Mouse (Mus musculus) mouse trophoblast stem cell (cell line): Measurements from ENCODE around the gene Eya2.

Experiments
- in situ Hi-C, 2 experiments: fragments of 300-500 bp; cut with MseI, MboI; formaldehyde crosslinking; loops; 2 replicates in 1 of 2; 3 replicates in 1 of 2; pipeline ENCODE4 v1.15.1; 2025

The Eya2 gene

GRCm38 (mm10) chr2:165716688-165717087 is 121.9 kb downstream of the Eya2 start:
- in situ Hi-C loops = no loop called here

- in situ Hi-C loops = no loop called here
Measured at GRCm38 (mm10) chr2:165717182-165718176, 122.6 kb downstream of the Eya2 start.

- in situ Hi-C loops = no loop called here
Measured at GRCm38 (mm10) chr2:165719382-165719781, 124.5 kb downstream of the Eya2 start.

GRCm38 (mm10) chr2:165721941-165722340 is 127.1 kb downstream of the Eya2 start:
- in situ Hi-C loops = no loop called here

- in situ Hi-C loops = no loop called here
Measured at GRCm38 (mm10) chr2:165732552-165733238, 137.9 kb downstream of the Eya2 start.

GRCm38 (mm10) chr2:165733701-165734100 is 138.9 kb downstream of the Eya2 start:
- in situ Hi-C loops = no loop called here

GRCm38 (mm10) chr2:165736297-165736696 is 141.5 kb downstream of the Eya2 start:
- in situ Hi-C loops = no loop called here

GRCm38 (mm10) chr2:165740381-165740780 is 145.5 kb downstream of the Eya2 start:
- in situ Hi-C loops = loop anchor here in 1 of 2 experiments (10.0 kb wide), 1 partner anchor 216 kb away; no protein-coding TSS in a partner anchor

- in situ Hi-C loops = loop anchor here in 1 of 2 experiments (10.0 kb wide), 1 partner anchor 216 kb away; no protein-coding TSS in a partner anchor
Measured at GRCm38 (mm10) chr2:165740982-165741381, 146.2 kb downstream of the Eya2 start.

- in situ Hi-C loops = loop anchor here in 1 of 2 experiments (10.0 kb wide), 1 partner anchor 217 kb away; no protein-coding TSS in a partner anchor
Measured at GRCm38 (mm10) chr2:165741526-165742050, 146.8 kb downstream of the Eya2 start.

GRCm38 (mm10) chr2:165742210-165742786 is 147.5 kb downstream of the Eya2 start:
- in situ Hi-C loops = loop anchor here in 1 of 2 experiments (10.0 kb wide), 1 partner anchor 217 kb away; no protein-coding TSS in a partner anchor

- in situ Hi-C loops = loop anchor here in 1 of 2 experiments (10.0 kb wide), 1 partner anchor 221 kb away; no protein-coding TSS in a partner anchor
Measured at GRCm38 (mm10) chr2:165745306-165746098, 150.7 kb downstream of the Eya2 start.

GRCm38 (mm10) chr2:165747975-165748374 is 153.1 kb downstream of the Eya2 start:
- in situ Hi-C loops = loop anchor here in 1 of 2 experiments (10.0 kb wide), 1 partner anchor 223 kb away; no protein-coding TSS in a partner anchor

- in situ Hi-C loops = loop anchor here in 1 of 2 experiments (10.0 kb wide), 1 partner anchor 224 kb away; no protein-coding TSS in a partner anchor
Measured at GRCm38 (mm10) chr2:165748426-165748825, 153.6 kb downstream of the Eya2 start.

- in situ Hi-C loops = loop anchor here in 1 of 2 experiments (10.0 kb wide), 1 partner anchor 216 kb away; no protein-coding TSS in a partner anchor
Measured at GRCm38 (mm10) chr2:165751068-165751467, 156.2 kb downstream of the Eya2 start.

- in situ Hi-C loops = loop anchor here in 1 of 2 experiments (10.0 kb wide), 1 partner anchor 218 kb away; no protein-coding TSS in a partner anchor
Measured at GRCm38 (mm10) chr2:165752704-165753103, 157.9 kb downstream of the Eya2 start.

- in situ Hi-C loops = loop anchor here in 1 of 2 experiments (10.0 kb wide), 1 partner anchor 223 kb away; no protein-coding TSS in a partner anchor
Measured at GRCm38 (mm10) chr2:165757799-165758198, 163.0 kb downstream of the Eya2 start.

GRCm38 (mm10) chr2:165758534-165758933 is 163.7 kb downstream of the Eya2 start:
- in situ Hi-C loops = loop anchor here in 1 of 2 experiments (10.0 kb wide), 1 partner anchor 224 kb away; no protein-coding TSS in a partner anchor

GRCm38 (mm10) chr2:165759421-165759985 is 164.7 kb downstream of the Eya2 start:
- in situ Hi-C loops = loop anchor here in 1 of 2 experiments (10.0 kb wide), 1 partner anchor 225 kb away; no protein-coding TSS in a partner anchor
